Mouse (Mus musculus) embryo, embryonic 10.5 days (tissue): ENCODE measurements around the gene Hck.

Experiments
- DNase-seq: peaks from one replicate; pipeline ENCODE4 v3.0.0-alpha.2; 2015; ENCODE audit warnings: low spot score

Gene Hck

DNA sequence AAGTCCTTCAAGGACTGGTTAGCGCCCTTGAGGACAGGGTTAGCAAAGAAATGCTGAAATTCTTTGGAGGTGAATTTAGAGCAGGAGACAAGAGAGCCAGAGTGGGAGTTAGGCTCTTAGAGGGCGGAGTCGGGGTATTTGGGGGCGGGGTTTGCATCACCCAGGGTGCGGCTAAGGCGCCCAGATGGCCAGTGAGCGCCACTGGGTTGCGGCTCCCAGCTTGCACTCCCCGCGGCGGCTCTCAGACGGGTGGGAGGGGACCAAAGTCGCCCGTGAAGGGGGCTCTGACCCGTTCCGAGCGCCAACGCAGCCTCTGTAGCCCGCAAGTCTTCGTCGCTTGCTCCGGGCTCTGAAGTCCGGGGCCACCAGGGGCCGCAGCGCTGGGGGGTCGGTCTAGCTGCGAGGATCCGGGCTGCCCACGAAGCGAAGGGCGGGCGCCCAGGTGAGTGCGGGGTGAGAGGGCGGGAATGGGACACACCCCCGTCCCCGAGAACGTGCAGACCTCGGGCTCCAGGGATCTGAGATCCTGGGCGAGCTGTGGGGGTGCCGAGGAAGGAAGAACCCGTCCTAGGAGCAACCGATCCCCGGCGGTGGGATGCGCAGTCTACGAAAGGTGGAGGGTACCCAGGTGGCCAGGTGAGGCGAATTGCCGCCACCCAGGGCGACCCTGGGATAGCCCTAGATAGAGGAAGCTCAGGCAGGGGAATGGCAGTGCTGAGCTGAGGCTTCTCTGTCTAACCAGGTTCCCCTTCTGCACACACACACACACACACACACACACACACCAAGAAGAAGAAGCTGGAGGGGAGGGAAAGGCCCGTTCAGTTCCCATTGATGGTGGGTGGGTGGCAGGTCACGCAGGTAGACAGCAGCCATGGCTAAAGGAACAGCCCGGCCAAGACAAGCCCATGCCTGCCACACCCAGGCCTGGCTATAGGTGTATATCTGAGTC lies at the start of gene Hck:
Hck (plus strand) TSS at position 156 of the 952 bp plus-strand sequence.
- DNase-seq, result peak; percentile 69

DNA sequence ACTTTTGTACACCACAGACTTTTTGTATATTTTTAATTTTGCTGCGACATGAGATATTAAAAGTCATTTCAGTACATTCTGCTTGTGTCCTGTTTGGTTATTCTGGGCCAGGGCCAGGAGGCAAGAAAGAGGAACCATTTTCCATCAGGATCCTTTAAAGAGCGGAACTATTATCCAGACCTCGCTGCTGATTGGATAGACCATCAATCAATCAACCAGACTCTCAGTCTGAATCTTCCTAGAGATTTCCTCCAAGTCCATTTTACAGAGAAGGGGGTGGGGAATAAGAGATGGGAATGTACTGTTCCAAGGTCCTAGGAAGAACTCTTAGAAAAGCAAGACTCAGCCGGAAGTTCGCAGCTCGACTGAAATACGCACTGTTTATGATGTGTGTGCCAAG lies 48.1 kb upstream of the Hck start:
- DNase-seq, result no peak

DNA sequence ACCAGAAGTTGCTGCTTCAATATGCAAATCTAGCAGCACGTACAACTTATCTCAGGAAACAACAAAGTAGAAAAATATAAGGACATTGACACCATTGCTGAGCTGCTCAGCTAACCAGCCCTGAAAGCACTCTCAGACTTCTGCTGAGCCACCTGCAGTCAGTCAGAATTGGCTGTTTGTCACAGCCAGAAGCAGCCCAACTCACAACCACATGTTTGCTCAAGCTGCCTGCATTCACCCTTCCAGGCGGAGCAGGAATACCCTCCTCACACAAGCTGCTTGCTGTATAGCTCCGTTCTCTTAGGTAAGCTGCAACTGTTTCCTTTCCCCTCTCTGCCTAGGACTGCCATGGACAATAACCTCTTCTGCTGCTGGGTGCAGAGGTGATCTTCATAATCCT lies 44.9 kb upstream of the Hck start:
- no peak for DNase-seq

DNA sequence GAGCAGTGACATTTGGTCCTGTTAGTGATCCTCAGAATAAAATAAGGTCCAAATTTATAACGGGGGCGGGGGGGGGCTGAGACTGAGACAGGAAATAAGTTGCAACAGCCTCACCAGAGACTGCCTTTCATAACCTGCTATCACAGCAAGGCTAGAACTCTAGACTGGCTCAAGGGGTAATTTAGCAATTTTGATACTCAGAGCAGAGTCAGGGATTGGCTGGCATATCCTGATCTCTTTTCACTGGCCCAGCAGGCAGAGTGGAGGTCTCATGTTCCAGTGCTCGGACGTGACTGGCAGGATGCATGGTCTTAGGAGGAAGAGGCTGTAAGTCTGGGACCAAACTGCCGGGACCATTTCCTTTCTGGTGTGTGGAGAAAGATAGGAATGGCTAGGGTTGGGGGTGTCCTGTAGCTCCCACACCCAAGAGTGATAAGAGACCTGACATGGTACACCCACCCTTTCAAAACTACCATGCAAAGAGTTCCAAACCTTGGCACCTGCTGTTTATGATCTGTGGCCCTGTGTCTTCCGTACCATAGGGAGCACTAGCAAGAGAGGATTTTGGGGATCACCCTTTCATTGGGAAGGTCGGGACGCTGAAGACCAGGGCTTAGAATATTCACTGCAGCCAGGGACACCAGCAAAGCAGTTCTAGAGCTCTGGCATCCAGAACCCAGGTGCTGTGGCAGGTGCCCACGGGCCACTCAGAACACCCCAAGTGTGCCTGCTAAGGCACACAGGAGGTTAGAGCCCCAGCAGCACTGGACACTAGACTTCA lies 43.9 kb upstream of the Hck start:
- no peak for DNase-seq

DNA sequence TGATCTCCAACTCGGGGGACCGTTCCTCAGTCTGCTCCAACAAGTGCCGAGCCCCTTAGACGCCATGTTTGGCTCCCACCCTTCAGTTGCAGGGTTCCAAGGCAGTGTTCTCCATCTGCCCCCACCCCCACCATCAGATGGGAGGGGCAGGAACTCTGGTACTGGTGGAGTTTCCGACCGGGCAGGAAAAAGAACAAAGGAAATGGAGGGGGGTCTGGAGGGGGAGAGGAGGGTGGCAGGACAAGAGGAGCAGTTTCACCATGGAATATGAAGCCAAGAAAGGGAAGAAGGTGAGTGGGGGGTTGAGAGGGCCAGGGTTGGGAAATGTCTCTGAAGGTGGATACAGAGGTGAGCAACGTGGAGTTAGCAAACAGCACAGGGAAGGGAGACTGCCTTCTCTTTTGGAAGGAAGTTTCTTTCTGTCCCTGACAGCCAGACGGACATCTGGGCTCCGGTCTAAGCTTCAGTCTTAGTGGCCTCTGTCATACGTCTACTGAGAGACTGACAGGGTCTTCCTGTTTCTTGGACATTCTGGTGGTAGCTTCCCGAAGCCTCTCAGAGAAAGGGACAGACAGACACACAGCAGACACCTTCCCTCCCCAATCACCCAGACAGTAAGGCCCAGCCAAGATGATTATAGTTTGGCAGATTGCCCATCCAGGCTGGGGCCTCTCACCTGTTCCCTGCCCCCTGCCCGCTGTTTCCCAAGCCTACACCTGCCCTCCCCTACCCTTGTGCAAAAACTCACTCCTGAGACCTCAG lies 42.3 kb upstream of the Hck start, which contains the start of gene Ccm2l:
Ccm2l (plus strand) TSS at position 209 of the 762 bp plus-strand sequence.
- DNase-seq, result no peak

DNA sequence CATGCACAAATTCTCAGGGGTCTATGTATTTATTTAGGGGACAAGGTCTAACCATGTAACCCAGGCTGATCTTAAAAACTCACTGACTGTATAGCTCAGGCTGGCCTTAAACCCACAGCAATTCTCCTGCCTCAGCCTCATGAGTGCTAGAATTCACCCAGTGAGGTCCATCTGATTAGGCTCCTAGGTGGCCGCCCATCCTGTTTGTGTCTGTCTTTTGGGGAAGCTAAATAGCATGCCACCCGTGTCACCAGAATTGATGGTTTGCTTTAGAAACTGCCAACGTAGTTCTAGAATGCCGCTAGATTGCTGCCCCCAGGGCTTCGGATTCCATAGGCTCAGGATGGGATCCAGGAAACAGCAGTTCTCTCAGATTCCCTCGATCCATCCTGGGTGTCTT lies 41.3 kb upstream of the Hck start:
- DNase-seq, result no peak

DNA sequence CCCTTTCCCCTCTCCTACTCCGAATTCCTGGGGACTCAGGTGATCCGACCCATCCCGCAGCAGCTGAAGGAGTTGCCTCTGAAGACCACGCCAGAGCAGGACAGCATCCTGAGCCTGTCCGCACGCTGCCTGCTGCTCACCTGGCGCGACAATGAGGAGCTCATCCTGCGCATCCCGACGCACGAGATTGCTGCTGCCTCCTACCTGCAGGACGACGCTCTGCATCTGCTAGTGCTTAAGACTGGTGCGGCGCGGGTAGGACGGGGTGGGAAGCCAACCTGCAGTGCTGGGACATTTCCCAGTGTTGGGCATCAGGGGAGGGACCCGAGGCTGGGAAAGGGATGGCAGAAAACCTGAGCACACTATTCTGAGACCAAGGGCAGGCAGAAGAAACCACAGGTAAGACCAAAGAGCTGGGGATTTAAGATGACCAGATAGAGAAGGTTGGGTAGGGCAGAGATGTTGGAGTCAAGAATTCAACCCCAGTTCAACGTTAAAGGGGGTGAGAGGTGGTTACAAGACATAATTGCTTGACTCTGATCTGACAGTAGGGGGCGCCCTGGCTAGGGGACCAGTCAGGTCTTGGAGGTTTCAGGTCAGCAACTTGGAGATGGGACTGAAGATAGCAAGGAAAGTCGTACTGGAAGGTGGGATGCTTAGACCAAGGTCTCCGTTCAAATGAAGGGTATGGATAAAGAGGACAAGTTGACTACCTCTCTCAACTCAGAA lies 37.3 kb upstream of the Hck start:
- peak; percentile 52 for DNase-seq

DNA sequence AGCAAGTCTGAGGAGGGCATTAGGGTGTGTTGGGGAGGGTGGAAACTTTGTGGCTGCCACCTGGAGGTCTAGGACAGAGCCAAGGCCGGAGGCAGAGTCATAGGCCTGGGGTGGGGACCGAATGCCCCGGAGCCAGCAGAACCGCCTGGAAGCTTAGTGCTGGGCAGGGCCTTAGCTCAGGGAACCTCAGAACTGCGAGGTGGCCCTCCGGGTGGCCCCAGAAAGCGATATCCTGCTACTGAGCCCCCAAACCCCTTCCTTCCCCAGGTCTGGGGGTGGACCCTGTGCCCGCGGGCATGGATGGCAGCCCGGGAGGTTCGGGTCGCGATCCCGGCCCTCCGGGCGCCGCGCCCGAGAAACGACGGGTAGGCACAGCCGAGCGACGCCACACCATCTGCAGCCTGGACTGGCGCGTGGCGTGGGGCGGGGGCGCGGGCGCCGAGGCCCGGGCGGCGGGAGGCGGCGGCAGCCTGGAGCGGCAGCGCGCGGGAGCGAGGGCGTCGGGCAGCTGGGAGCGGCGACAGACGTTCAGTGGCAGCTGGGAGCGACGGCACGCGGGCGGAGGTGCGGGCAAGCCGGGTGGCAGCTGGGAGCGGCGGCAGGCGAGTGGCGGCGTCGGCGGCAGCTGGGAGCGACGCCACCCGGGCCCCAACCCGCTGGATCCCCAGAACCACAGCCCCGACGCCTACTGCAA lies 36.6 kb upstream of the Hck start:
- DNase-seq, result no peak

DNA sequence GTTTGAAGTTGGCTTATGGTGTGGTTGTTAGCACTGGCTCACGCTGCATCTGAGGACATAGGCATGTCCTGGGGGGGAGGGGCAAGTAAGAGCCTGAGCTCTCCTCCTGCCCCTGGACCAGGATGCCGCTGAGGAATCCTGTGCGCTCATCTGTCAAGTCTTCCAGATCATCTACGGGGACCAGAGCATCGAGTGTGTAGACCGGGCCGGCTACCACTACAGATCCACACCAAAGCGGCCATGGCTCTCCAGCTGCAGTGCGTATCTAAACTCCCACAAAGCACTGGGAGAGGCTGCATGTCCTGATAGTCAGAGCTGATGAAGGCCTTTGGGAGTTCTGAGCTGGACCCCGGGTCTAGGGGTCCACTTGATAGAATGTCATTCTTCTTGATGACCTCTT lies 33.6 kb upstream of the Hck start:
- no peak for DNase-seq

DNA sequence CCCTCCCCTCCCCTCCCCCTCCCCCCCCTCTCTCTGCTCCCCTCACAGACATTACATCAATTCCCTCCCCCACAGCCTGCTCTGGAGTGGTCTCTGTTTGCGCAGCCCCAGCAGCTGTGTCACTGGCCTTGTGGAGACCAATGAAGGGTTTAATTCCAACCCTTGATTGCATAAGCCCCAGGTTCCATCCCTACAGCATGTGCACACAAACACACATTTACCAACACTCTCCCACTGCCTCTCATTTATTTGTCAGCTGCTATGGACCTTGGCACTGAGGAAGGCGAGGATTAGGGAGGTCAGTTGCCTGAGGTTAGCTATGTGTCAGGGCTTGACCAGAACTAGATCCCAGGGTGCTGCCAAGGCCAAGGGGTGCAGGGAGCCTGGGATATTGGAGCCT lies 32.3 kb upstream of the Hck start:
- DNase-seq, result no peak

DNA sequence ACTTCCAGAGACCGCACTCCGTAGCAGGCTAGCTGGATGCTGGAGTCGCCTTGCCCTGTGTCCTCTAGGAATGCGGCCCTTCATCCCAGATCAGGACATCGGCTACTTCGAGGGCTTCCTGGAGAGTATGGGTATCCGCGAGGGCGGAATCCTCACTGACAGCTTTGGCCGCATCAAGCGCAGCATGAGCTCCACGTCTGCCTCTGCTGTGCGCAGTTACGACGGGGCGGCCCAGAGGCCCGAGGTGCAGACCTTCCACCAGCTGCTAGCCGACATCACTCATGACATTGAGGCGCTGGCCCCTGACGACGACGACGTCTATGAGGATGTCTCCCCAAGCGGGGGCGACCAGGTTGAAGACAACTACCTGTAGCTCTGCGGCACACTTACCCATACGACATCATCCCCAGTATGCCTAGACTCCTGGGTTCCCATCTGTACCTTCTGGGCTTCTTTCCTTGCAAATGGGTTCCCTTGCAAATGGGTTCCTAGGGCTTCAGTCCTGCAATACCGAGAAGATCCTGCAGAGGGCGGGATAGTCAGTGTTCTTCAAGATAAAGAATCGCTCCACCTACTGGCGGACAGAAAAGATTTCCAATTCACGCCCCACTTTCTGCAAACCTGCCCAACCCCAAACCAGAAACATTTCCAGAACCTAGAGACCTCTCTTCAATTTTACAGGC lies 27.3 kb upstream of the Hck start:
- DNase-seq, result peak; percentile 96

DNA sequence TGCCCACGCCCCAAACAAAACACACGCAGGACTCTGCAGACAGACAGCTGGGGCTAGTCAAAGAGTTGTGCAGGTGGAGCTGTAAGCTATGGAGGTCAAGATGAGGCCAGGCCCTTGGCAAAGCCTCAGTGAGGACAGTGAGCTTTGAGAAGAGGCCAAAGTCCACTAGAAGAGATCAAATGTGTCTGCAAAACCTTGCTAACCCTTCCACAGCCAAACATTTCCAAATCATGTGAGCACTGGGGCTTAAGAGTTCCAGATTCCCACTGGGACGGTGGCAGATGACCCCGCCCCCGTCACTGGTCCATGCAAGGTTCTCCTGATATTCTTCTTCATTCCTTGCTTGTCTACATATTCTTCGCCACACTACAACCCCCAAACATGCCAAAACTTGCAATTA lies 26.4 kb upstream of the Hck start:
- DNase-seq, result no peak

DNA sequence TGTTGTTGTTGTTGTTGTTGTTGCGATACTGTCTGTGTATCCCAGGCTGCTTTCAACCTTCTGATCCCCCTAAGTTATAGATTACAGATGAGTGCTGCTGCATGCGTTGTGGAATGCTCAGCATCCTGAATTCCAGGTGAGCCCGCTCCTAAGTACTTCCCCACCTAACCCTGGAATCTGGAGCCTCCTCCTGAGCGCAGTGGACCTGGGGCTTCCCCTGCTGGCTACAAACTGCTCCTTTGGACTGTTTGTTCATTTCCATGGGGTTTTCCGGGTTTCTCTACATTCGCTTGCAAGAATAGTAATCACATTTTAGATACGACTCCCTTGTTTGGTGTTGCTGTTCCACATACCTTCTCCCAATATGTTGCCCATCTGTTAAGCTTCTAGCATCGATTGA lies 25.0 kb upstream of the Hck start:
- DNase-seq, result no peak

DNA sequence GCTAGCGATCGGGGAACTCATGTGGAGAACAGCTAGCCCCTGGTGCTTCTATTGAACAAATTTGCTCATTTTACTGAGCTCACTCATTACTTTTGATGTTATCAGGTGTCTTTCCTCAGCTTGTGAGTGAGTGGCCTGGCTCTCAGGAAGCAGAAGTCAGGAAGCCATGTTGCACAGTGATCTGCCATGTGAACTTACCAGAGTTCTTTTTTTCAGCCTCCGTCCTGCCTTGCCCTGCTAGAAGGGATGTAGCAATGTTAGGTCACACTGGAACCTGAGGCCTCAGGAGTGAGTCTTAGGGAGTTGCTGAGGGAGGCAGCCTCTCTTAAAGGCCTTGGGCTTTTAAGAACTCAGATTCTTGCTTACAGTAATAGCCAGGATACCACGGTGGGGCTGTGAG lies 24.4 kb upstream of the Hck start:
- DNase-seq, result no peak

DNA sequence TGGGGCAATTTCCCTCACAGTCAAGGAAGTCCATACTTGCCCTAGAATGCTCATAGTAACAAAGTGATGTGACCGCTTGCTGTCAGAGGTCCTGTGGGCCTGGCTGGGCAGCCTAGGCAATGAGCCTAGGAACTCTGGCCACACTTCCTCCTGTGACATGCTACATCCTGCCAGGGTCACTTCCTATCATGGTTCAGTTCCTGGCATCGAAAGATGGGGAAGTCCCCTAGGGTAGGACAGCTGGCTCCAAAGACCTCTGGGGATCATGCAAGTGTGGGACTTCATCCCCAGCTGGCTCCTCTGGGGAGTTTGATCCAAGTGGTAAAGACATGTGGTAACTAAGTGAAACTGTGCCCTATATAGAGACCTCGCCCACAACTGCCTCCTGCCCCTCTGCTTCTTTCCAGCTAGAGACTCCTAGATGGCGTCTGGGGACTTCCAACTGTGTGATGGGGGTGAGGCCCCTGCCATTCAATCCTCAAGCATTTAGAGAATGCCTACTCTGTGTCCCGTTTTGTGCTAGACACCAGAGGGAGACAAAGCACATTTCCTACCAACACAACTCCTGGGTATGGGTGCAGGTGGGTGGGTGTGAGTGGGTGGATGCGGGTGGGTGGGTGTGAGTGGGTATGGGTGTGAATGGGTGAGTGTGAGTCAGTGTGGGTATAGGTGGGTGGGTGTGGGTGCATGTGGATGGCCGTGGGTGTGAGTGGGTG lies 23.8 kb upstream of the Hck start:
- no peak for DNase-seq

DNA sequence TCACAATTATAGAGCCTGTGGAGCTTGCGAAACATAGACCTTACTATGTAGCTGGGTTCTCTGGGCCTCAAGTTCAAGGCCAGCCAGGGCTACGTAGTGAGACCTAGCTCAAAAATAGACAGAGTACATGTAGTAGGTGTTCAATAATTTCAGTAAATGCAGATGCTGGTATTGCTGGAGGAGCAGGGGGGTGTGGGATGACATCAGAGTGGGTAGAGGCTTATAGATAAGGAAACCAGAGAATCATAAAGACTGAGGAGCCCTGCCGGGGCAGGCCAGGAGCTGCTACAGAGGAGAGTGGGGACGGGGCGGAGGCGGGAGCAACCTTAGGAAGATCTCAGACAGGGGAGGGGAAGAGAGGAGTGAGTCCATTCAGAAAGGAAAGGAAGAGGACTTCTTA lies 22.7 kb upstream of the Hck start:
- DNase-seq, result no peak

DNA sequence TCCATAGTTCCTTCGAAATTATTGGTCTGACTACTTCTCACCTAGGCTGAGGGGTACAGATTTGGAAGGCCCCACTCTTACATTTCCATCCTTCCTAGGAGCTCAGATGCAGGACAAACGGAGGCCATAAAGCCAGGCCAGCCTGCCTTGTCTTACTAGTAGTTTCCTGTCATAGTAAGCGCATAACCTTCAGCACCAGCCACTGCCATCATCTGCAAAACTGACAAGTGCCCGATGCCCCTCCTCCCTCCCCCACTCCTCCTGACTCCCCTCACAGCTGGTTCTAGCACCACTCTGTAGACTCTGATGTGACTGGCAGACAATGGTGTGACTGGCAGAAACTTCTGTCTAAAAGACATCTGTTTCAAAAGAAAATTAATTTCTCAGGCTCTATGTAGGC lies 22.1 kb upstream of the Hck start:
- no peak for DNase-seq

DNA sequence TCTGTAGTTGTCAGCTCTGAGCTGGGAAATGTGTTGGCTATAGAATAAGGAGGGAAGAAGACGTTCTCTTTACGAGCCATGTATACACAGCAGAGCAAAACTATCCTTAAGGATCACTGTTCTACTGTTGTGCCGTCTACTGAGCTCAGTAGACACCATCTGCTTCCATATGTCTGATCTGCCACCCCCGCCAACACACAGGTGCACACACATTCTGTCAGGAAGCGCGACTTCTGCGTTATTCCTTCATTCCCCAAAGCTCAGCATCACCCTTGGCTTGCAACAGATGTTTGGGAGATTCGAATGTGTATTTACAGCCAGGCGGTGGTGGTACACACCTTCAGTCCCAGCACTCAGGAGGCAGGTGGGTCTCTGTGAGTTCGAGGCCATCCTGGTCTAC lies 21.2 kb upstream of the Hck start:
- DNase-seq, result no peak

DNA sequence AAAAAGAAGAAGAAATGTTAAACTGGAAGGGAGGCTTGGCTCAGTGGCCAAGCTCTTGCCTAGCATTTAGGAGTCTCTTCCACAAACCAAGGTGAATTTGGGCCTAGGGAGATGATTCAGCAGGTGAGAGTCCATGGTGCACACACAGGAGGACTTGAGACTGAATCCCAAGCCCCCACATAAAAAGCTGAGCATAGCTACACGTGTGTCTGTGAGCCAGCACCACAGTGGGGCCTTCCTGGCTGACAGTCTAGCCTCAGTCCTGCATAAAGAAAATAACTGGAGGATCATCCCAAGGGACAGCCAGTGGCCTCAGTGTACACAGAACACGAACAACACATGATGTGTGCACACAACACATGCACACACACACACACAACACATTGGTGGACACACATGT lies 19.0 kb upstream of the Hck start:
- DNase-seq, result no peak
